Mouse (Mus musculus) lung, adult 2 months (tissue): ENCODE data around the gene Ruvbl1.

Experiments used
- CTCF ChIP-seq: fragments of 200-500 bp; IDR thresholded peaks from 2 replicates; pipeline ENCODE4 v1.5.1; 2011; ENCODE audit warnings: mild to moderate bottlenecking, low read length, control low read depth; ENCODE audit not compliant: insufficient read depth
- POLR2A ChIP-seq: fragments of 200-500 bp; IDR thresholded peaks from 2 replicates; pipeline ENCODE4 v1.6.1; 2011; ENCODE audit warnings: low read depth, mild to moderate bottlenecking, control low read depth, low read length, borderline replicate concordance; ENCODE audit errors: extremely low read depth

- TF ChIP-seq CTCF (no peak), POLR2A (no peak)
Measured at GRCm38 (mm10) chr6:88513984-88514383, 48.8 kb downstream of the Ruvbl1 start.
